Mouse (Mus musculus) E14TG2a.4 (cell line): ENCODE data around the gene Pdxp.

Experiments
- CTCF ChIP-seq: conservative IDR thresholded peaks from 2 replicates; pipeline ENCODE4 v1.5.1; 2014; ENCODE audit warnings: low read length
- POU5F1 ChIP-seq: IDR thresholded peaks from 2 replicates; pipeline ENCODE4 v1.6.1; 2014; ENCODE audit warnings: low read length, borderline replicate concordance

DNA sequence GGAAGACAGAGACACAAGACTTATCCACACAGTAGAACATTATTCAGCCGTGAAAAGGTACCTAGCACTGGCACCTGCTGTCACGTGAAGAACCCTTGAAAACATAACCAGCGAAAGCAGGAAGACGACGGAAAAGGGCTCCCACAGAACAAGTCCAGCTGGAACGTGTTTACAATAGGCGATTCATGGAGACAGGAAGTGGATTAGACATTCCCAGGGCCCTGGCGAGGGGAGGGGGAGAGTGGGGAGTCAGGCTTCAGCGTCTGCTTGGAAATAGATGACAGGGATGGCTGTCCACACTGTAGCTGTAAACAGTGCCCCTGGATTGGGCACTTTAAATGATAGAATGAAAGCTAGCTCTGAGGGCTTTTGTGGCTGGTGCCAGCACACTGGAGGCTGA lies 45.3 kb upstream of the Pdxp start:
- no peak for TF ChIP-seq CTCF
- TF ChIP-seq POU5F1: no peak
